Mouse (Mus musculus) frontal cortex, postnatal 25 days (tissue): Measurements from ENCODE around the gene Hspbap1.

Experiments used
- DNase-seq, 2 experiments: peaks; one replicate each; pipeline ENCODE4 v3.0.0; 2022; ENCODE audit warnings: low spot score in 2 of 2

Hspbap1 gene

GRCm38 (mm10) chr16:35763590-35764296 lies 6.4 kb upstream of the Hspbap1 start:
- no peak for DNase-seq

GRCm38 (mm10) chr16:35764941-35765340 lies 5.2 kb upstream of the Hspbap1 start:
- no peak for DNase-seq

GRCm38 (mm10) chr16:35765449-35765848 lies 4.7 kb upstream of the Hspbap1 start:
- no peak for DNase-seq

- no peak for DNase-seq
Measured at GRCm38 (mm10) chr16:35766366-35766765, 3.8 kb upstream of the Hspbap1 start.

GRCm38 (mm10) chr16:35768469-35768784 lies 1.7 kb upstream of the Hspbap1 start:
- DNase-seq, result no peak

- DNase-seq, result peak; percentile 57 to 66
Measured at GRCm38 (mm10) chr16:35768785-35769642, 1.2 kb upstream of the Hspbap1 start, which contains the start of gene Dirc2. Dirc2 (minus strand) TSS chr16:35769356.

- DNase-seq, result no peak
Measured at GRCm38 (mm10) chr16:35771141-35771540, 966 bp downstream of the Hspbap1 start.

GRCm38 (mm10) chr16:35771606-35772005 lies 1.4 kb downstream of the Hspbap1 start:
- no peak for DNase-seq

- DNase-seq, result no peak
Measured at GRCm38 (mm10) chr16:35772598-35772997, 2.4 kb downstream of the Hspbap1 start.

GRCm38 (mm10) chr16:35775835-35776234 lies 5.7 kb downstream of the Hspbap1 start:
- DNase-seq, result no peak

- no peak for DNase-seq
Measured at GRCm38 (mm10) chr16:35776737-35777136, 6.6 kb downstream of the Hspbap1 start.

GRCm38 (mm10) chr16:35777768-35778167 lies 7.6 kb downstream of the Hspbap1 start:
- no peak for DNase-seq

GRCm38 (mm10) chr16:35779681-35780080 lies 9.5 kb downstream of the Hspbap1 start:
- DNase-seq, result no peak

- DNase-seq, result no peak
Measured at GRCm38 (mm10) chr16:35781096-35781495, 10.9 kb downstream of the Hspbap1 start.

- no peak for DNase-seq
Measured at GRCm38 (mm10) chr16:35781651-35782050, 11.5 kb downstream of the Hspbap1 start.

- DNase-seq, result no peak
Measured at GRCm38 (mm10) chr16:35782451-35783206, 12.5 kb downstream of the Hspbap1 start.

GRCm38 (mm10) chr16:35783207-35783573 lies 13.0 kb downstream of the Hspbap1 start:
- no peak for DNase-seq

- no peak for DNase-seq
Measured at GRCm38 (mm10) chr16:35784134-35784725, 14.1 kb downstream of the Hspbap1 start.

- DNase-seq, result no peak
Measured at GRCm38 (mm10) chr16:35787163-35787562, 17.0 kb downstream of the Hspbap1 start.

GRCm38 (mm10) chr16:35787568-35788189 lies 17.5 kb downstream of the Hspbap1 start:
- DNase-seq, result no peak

GRCm38 (mm10) chr16:35788330-35788729 lies 18.2 kb downstream of the Hspbap1 start:
- no peak for DNase-seq
